Mouse (Mus musculus) liver, embryonic 14.5 days (tissue): ENCODE data around the gene Arpc3.

Source experiments
- CTCF ChIP-seq: IDR thresholded peaks from 2 replicates; pipeline ENCODE4 v1.5.1; 2016; ENCODE audit warnings: antibody characterized with exemption, low read depth, control low read depth
- EP300 ChIP-seq: IDR thresholded peaks from 2 replicates; pipeline ENCODE4 v1.6.1; 2016; ENCODE audit warnings: antibody characterized with exemption, low read depth

DNA sequence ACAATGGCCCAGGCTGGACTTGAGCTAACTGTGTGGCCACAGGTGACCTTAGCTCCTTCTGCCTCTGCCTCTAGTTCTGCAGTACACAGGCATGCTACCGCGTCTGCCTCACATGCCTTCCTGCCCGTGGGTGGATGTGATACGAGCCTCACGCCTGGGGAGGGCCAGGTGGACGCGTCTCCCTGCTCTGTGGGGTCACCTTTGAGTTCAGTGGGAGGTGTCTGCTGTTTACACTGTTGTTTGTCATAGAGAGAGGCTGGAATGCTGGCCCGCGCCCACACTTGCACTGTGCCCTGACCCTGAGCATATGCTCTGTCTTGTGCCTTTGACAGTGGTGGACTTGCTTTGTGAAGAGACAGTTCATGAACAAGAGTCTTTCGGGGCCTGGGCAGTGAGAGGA, 13.9 kb downstream of the Arpc3 start:
- TF ChIP-seq CTCF (no peak), EP300 (no peak)
